Mouse (Mus musculus): ENCODE measurements around the gene Tanc2. TPM values are rescaled to one million over a fixed set of nuclear protein-coding genes. Genes with fewer than 3 reads are reported as not detected.

The Tanc2 gene
- polyA plus RNA-seq, 1 experiment from 2014 or later, result 22.3 TPM

- H3K9ac ChIP-seq (ENCODE audit: low read depth, low read length), result peak overlapping the region; percentile 90
- H3K9me3 ChIP-seq (ENCODE audit: control insufficient read depth, low read length), result no peaks in the 10 kb centered on the region
- H3K4me3 ChIP-seq (ENCODE audit: low read depth, low read length), result peak overlapping the region; percentile 88
- peak overlapping the region; percentile 96 for H3K27ac ChIP-seq (ENCODE audit: low read depth, low read length)
- H3K27me3 ChIP-seq (ENCODE audit: control insufficient read depth, insufficient read depth, low read length), result no peaks in the 10 kb centered on the region
- DNase-seq (ENCODE audit: low spot score), result peak; percentile 92
- ATAC-seq (ENCODE audit: low FRiP score), result peak; percentile 92
- H3K4me2 ChIP-seq (replicated peaks; ENCODE audit: low read depth, low read length), result peak overlapping the region; percentile 91
- H3K36me3 ChIP-seq (ENCODE audit: control insufficient read depth, insufficient read depth, low read length), result no peaks in the 10 kb centered on the region
- WGBS, result 1% methylated on average over 40 of the region's 70 CpGs
- H3K4me1 ChIP-seq (replicated peaks; ENCODE audit: control insufficient read depth, insufficient read depth, low read length), result no peaks in the 10 kb centered on the region; the same call in 1 of the 2 replicates
These were observed 432 bp upstream of the Tanc2 start for GRCm38 (mm10) chr11:105589231-105589876.

- no peak for ATAC-seq (ENCODE audit: low FRiP score)
- no peaks in the 10 kb centered on the region for H3K9me3 ChIP-seq (ENCODE audit: control insufficient read depth, low read length)
- H3K4me1 ChIP-seq (replicated peaks; ENCODE audit: control insufficient read depth, insufficient read depth, low read length), result no peaks in the 10 kb centered on the region; the same call in 1 of the 2 replicates
- H3K4me2 ChIP-seq (replicated peaks; ENCODE audit: low read depth, low read length), result no peak overlapping the region
- H3K4me3 ChIP-seq (ENCODE audit: low read depth, low read length), result no peak overlapping the region
- peak; percentile 59 for DNase-seq (ENCODE audit: low spot score)
- WGBS, result 31% methylated on average over 1 of the region's 1 CpGs
- H3K9ac ChIP-seq (ENCODE audit: low read depth, low read length), result no peak overlapping the region
- no peaks in the 10 kb centered on the region for H3K27me3 ChIP-seq (ENCODE audit: control insufficient read depth, insufficient read depth, low read length)
- no peak overlapping the region for H3K27ac ChIP-seq (ENCODE audit: low read depth, low read length)
- no peaks in the 10 kb centered on the region for H3K36me3 ChIP-seq (ENCODE audit: control insufficient read depth, insufficient read depth, low read length)
These were observed 2.1 kb downstream of the Tanc2 start for GRCm38 (mm10) chr11:105591905-105592304.

GRCm38 (mm10) chr11:105602177-105602576 lies 12.4 kb downstream of the Tanc2 start:
- Histone ChIP-seq H3K4me2 (replicated peaks; ENCODE audit: low read depth, low read length) (no peak overlapping the region), H3K9ac (ENCODE audit: low read depth, low read length) (no peak overlapping the region), H3K27ac (ENCODE audit: low read depth, low read length) (no peak overlapping the region), H3K27me3 (ENCODE audit: control insufficient read depth, insufficient read depth, low read length) (no peaks in the 10 kb centered on the region), H3K9me3 (ENCODE audit: control insufficient read depth, low read length) (no peaks in the 10 kb centered on the region), H3K36me3 (ENCODE audit: control insufficient read depth, insufficient read depth, low read length) (no peaks in the 10 kb centered on the region), H3K4me1 (replicated peaks; ENCODE audit: control insufficient read depth, insufficient read depth, low read length) (no peaks in the 10 kb centered on the region), H3K4me3 (ENCODE audit: low read depth, low read length) (no peak overlapping the region)
- DNase-seq (ENCODE audit: low spot score), result no peak
- ATAC-seq (ENCODE audit: low FRiP score), result no peak

GRCm38 (mm10) chr11:105626201-105626600 lies 36.4 kb downstream of the Tanc2 start:
- 94% methylated on average over 1 of the region's 1 CpGs for WGBS

GRCm38 (mm10) chr11:105643995-105644394 lies 54.2 kb downstream of the Tanc2 start:
- no peaks in the 10 kb centered on the region for H3K9me3 ChIP-seq (ENCODE audit: control insufficient read depth, low read length)
- no peaks in the 10 kb centered on the region for H3K27me3 ChIP-seq (ENCODE audit: control insufficient read depth, insufficient read depth, low read length)
- no peaks in the 10 kb centered on the region for H3K36me3 ChIP-seq (ENCODE audit: control insufficient read depth, insufficient read depth, low read length)
- no peak overlapping the region for H3K9ac ChIP-seq (ENCODE audit: low read depth, low read length)
- no peak overlapping the region for H3K27ac ChIP-seq (ENCODE audit: low read depth, low read length)
- H3K4me2 ChIP-seq (replicated peaks; ENCODE audit: low read depth, low read length), result no peak overlapping the region
- ATAC-seq (ENCODE audit: low FRiP score) (no peak), DNase-seq (ENCODE audit: low spot score) (no peak)
- H3K4me1 ChIP-seq (replicated peaks; ENCODE audit: control insufficient read depth, insufficient read depth, low read length), result no peaks in the 10 kb centered on the region
- H3K4me3 ChIP-seq (ENCODE audit: low read depth, low read length), result no peak overlapping the region

More at GRCm38 (mm10) chr11:105626201-105626600, 36.4 kb downstream of the Tanc2 start:
- no peak overlapping the region for H3K4me3 ChIP-seq (ENCODE audit: low read depth, low read length)
- ATAC-seq (ENCODE audit: low FRiP score) (no peak), DNase-seq (ENCODE audit: low spot score) (no peak)
- H3K9me3 ChIP-seq (ENCODE audit: control insufficient read depth, low read length), result no peaks in the 10 kb centered on the region
- no peaks in the 10 kb centered on the region for H3K36me3 ChIP-seq (ENCODE audit: control insufficient read depth, insufficient read depth, low read length)
- no peak overlapping the region for H3K27ac ChIP-seq (ENCODE audit: low read depth, low read length)
- H3K4me2 ChIP-seq (replicated peaks; ENCODE audit: low read depth, low read length), result no peak overlapping the region
- no peaks in the 10 kb centered on the region for H3K4me1 ChIP-seq (replicated peaks; ENCODE audit: control insufficient read depth, insufficient read depth, low read length)
- H3K9ac ChIP-seq (ENCODE audit: low read depth, low read length), result no peak overlapping the region
- H3K27me3 ChIP-seq (ENCODE audit: control insufficient read depth, insufficient read depth, low read length), result no peaks in the 10 kb centered on the region

GRCm38 (mm10) chr11:105648026-105648425 lies 58.2 kb downstream of the Tanc2 start:
- no peaks in the 10 kb centered on the region for H3K36me3 ChIP-seq (ENCODE audit: control insufficient read depth, insufficient read depth, low read length)
- H3K27me3 ChIP-seq (ENCODE audit: control insufficient read depth, insufficient read depth, low read length), result no peaks in the 10 kb centered on the region
- no peaks in the 10 kb centered on the region for H3K9me3 ChIP-seq (ENCODE audit: control insufficient read depth, low read length)
- H3K4me1 ChIP-seq (replicated peaks; ENCODE audit: control insufficient read depth, insufficient read depth, low read length), result no peaks in the 10 kb centered on the region
- H3K4me2 ChIP-seq (replicated peaks; ENCODE audit: low read depth, low read length), result no peak overlapping the region
- ATAC-seq (ENCODE audit: low FRiP score) (no peak), DNase-seq (ENCODE audit: low spot score) (no peak)
- H3K27ac ChIP-seq (ENCODE audit: low read depth, low read length), result no peak overlapping the region
- no peak overlapping the region for H3K4me3 ChIP-seq (ENCODE audit: low read depth, low read length)
- H3K9ac ChIP-seq (ENCODE audit: low read depth, low read length), result no peak overlapping the region
- WGBS, result 92% methylated on average over 2 of the region's 2 CpGs

- ATAC-seq (ENCODE audit: low FRiP score), result no peak
These were observed 64.8 kb downstream of the Tanc2 start for GRCm38 (mm10) chr11:105654616-105655015.

GRCm38 (mm10) chr11:105655335-105655734 lies 65.5 kb downstream of the Tanc2 start:
- no peak overlapping the region for H3K27ac ChIP-seq (ENCODE audit: low read depth, low read length)
- no peaks in the 10 kb centered on the region for H3K36me3 ChIP-seq (ENCODE audit: control insufficient read depth, insufficient read depth, low read length)
- H3K27me3 ChIP-seq (ENCODE audit: control insufficient read depth, insufficient read depth, low read length), result no peaks in the 10 kb centered on the region
- H3K9ac ChIP-seq (ENCODE audit: low read depth, low read length), result no peak overlapping the region
- no peaks in the 10 kb centered on the region for H3K9me3 ChIP-seq (ENCODE audit: control insufficient read depth, low read length)
- no peak overlapping the region for H3K4me3 ChIP-seq (ENCODE audit: low read depth, low read length)
- no peak overlapping the region for H3K4me2 ChIP-seq (replicated peaks; ENCODE audit: low read depth, low read length)
- ATAC-seq (ENCODE audit: low FRiP score) (no peak), DNase-seq (ENCODE audit: low spot score) (no peak)
- H3K4me1 ChIP-seq (replicated peaks; ENCODE audit: control insufficient read depth, insufficient read depth, low read length), result no peaks in the 10 kb centered on the region
- WGBS, result 90% methylated on average over 4 of the region's 4 CpGs

More at GRCm38 (mm10) chr11:105654616-105655015, 64.8 kb downstream of the Tanc2 start:
- Histone ChIP-seq H3K9ac (ENCODE audit: low read depth, low read length) (no peak overlapping the region), H3K36me3 (ENCODE audit: control insufficient read depth, insufficient read depth, low read length) (no peaks in the 10 kb centered on the region), H3K9me3 (ENCODE audit: control insufficient read depth, low read length) (no peaks in the 10 kb centered on the region), H3K27me3 (ENCODE audit: control insufficient read depth, insufficient read depth, low read length) (no peaks in the 10 kb centered on the region), H3K4me2 (replicated peaks; ENCODE audit: low read depth, low read length) (no peak overlapping the region), H3K4me1 (replicated peaks; ENCODE audit: control insufficient read depth, insufficient read depth, low read length) (no peaks in the 10 kb centered on the region), H3K4me3 (ENCODE audit: low read depth, low read length) (no peak overlapping the region), H3K27ac (ENCODE audit: low read depth, low read length) (no peak overlapping the region)
- DNase-seq (ENCODE audit: low spot score), result no peak
- WGBS, result 96% methylated on average over 2 of the region's 2 CpGs

- Histone ChIP-seq H3K27ac (ENCODE audit: low read depth, low read length) (no peak overlapping the region), H3K9ac (ENCODE audit: low read depth, low read length) (no peak overlapping the region), H3K4me3 (ENCODE audit: low read depth, low read length) (no peak overlapping the region), H3K36me3 (ENCODE audit: control insufficient read depth, insufficient read depth, low read length) (no peaks in the 10 kb centered on the region), H3K27me3 (ENCODE audit: control insufficient read depth, insufficient read depth, low read length) (no peaks in the 10 kb centered on the region), H3K9me3 (ENCODE audit: control insufficient read depth, low read length) (no peaks in the 10 kb centered on the region), H3K4me1 (replicated peaks; ENCODE audit: control insufficient read depth, insufficient read depth, low read length) (no peaks in the 10 kb centered on the region), H3K4me2 (replicated peaks; ENCODE audit: low read depth, low read length) (no peak overlapping the region)
- 84% methylated on average over 1 of the region's 1 CpGs for WGBS
- DNase-seq (ENCODE audit: low spot score) (no peak), ATAC-seq (ENCODE audit: low FRiP score) (no peak)
These were observed 78.1 kb downstream of the Tanc2 start for GRCm38 (mm10) chr11:105667879-105668278.

All from hindbrain, embryonic 11.5 days (tissue).